Comparison of ENCODE assay signal across 8 mouse cellular contexts in genomic region chr17:43326726-43327700, GRCm38 (mm10). TPM values are rescaled to one million over a fixed set of nuclear protein-coding genes. Genes with fewer than 3 reads are reported as not detected.
DNase-seq lines count a peak whose midpoint lies in the region; ATAC-seq and TF ChIP-seq lines count a peak whose summit lies in the region.

No protein-coding gene starts in this region.

- H3K4me3 ChIP-seq in embryonic facial prominence, embryonic 12.5 days = peak overlapping the region; percentile 34
- H3K4me3 ChIP-seq in heart, embryonic 13.5 days = peak overlapping the region; percentile 48
- H3K4me3 ChIP-seq in kidney, embryonic 14.5 days (ENCODE audit: low read length) = peak overlapping the region; percentile 7; the same call in 1 of the 2 replicates
- peak overlapping the region; percentile 21 for H3K4me3 ChIP-seq in lung, adult 2 months (replicated peaks; ENCODE audit: extremely low read depth, low read depth, low read length)
- H3K4me3 ChIP-seq in neural tube, embryonic 14.5 days (ENCODE audit: low read depth, low read length) = peak overlapping the region; percentile 20; the same call in 1 of the 2 replicates

- peak overlapping the region; percentile 38; the same call in 1 of the 2 replicates for H3K9ac ChIP-seq in embryonic facial prominence, embryonic 12.5 days
- H3K9ac ChIP-seq in heart, embryonic 13.5 days = peak overlapping the region; percentile 76
- H3K9ac ChIP-seq in kidney, embryonic 14.5 days (ENCODE audit: low read depth, low read length) = peak overlapping the region; percentile 54
- H3K9ac ChIP-seq in neural tube, embryonic 14.5 days (replicated peaks; ENCODE audit: low read depth, low read length) = peak overlapping the region; percentile 54

- TF ChIP-seq CTCF in lung, adult 2 months (IDR thresholded peaks at IDR 0.05; ENCODE audit: insufficient read depth, low read length) = peak; percentile 52

- peak overlapping the region; percentile 57; the same call in 1 of the 2 replicates for H3K27ac ChIP-seq in embryonic facial prominence, embryonic 12.5 days
- peak overlapping the region; percentile 77 for H3K27ac ChIP-seq in heart, embryonic 13.5 days (replicated peaks)
- H3K27ac ChIP-seq in kidney, embryonic 14.5 days (ENCODE audit: low read depth, low read length) = peak overlapping the region; percentile 59; the same call in 1 of the 2 replicates
- peak overlapping the region; percentile 52; the same call in 1 of the 2 replicates for H3K27ac ChIP-seq in neural tube, embryonic 14.5 days (ENCODE audit: low read depth, low read length)

- WGBS in embryonic facial prominence, embryonic 12.5 days = 12% methylated on average over 29 of the region's 29 CpGs
- 15% methylated on average over 29 of the region's 29 CpGs for WGBS in heart, embryonic 13.5 days
- WGBS in kidney, embryonic 14.5 days = 19% methylated on average over 29 of the region's 29 CpGs
- 12% methylated on average over 29 of the region's 29 CpGs for WGBS in lung, adult 2 months
- WGBS in neural tube, embryonic 14.5 days = 11% methylated on average over 29 of the region's 29 CpGs

- no peaks in the 10 kb centered on the region for H3K36me3 ChIP-seq in embryonic facial prominence, embryonic 12.5 days
- no peaks in the 10 kb centered on the region for H3K36me3 ChIP-seq in heart, embryonic 13.5 days
- no peaks in the 10 kb centered on the region for H3K36me3 ChIP-seq in kidney, embryonic 14.5 days (ENCODE audit: control insufficient read depth, insufficient read depth, low read length)
- H3K36me3 ChIP-seq in neural tube, embryonic 14.5 days (ENCODE audit: control insufficient read depth, insufficient read depth, low read length) = no peaks in the 10 kb centered on the region

- H3K27me3 ChIP-seq in embryonic facial prominence, embryonic 12.5 days = no peaks in the 10 kb centered on the region
- no peaks in the 10 kb centered on the region for H3K27me3 ChIP-seq in heart, embryonic 13.5 days (replicated peaks)
- no peaks in the 10 kb centered on the region for H3K27me3 ChIP-seq in kidney, embryonic 14.5 days (ENCODE audit: control insufficient read depth, insufficient read depth, low read length)
- H3K27me3 ChIP-seq in neural tube, embryonic 14.5 days (ENCODE audit: control insufficient read depth, insufficient read depth, low read length) = no peaks in the 10 kb centered on the region

- H3K9me3 ChIP-seq in embryonic facial prominence, embryonic 12.5 days = 0 out of 2 replicates have a peak, but pooled peaks cover 4% of the 10 kb centered on the region
- H3K9me3 ChIP-seq in heart, embryonic 13.5 days = peaks cover 11% of the 10 kb centered on the region; the same call in 1 of the 2 replicates
- 0 out of 2 replicates have a peak, but pooled peaks cover 4% of the 10 kb centered on the region for H3K9me3 ChIP-seq in kidney, embryonic 14.5 days (ENCODE audit: control insufficient read depth, low read length)
- peaks cover 5% of the 10 kb centered on the region; the same call in 1 of the 2 replicates for H3K9me3 ChIP-seq in neural tube, embryonic 14.5 days (ENCODE audit: control insufficient read depth, low read length)

- peaks cover 8% of the 10 kb centered on the region; the same call in 1 of the 2 replicates for H3K4me1 ChIP-seq in embryonic facial prominence, embryonic 12.5 days
- peaks cover 38% of the 10 kb centered on the region for H3K4me1 ChIP-seq in heart, embryonic 13.5 days
- peaks cover 3% of the 10 kb centered on the region; the same call in 1 of the 2 replicates for H3K4me1 ChIP-seq in kidney, embryonic 14.5 days (ENCODE audit: control insufficient read depth, insufficient read depth, low read length)
- H3K4me1 ChIP-seq in lung, adult 2 months (ENCODE audit: control insufficient read depth, insufficient read depth, low read length) = peaks cover 14% of the 10 kb centered on the region
- no peaks in the 10 kb centered on the region; the same call in 1 of the 2 replicates for H3K4me1 ChIP-seq in neural tube, embryonic 14.5 days (ENCODE audit: control insufficient read depth, insufficient read depth, low read length)

- TF ChIP-seq POLR2A in lung, adult 2 months (IDR thresholded peaks at IDR 0.05; ENCODE audit: borderline replicate concordance, extremely low read depth, low read depth, low read length) = no peak

- ATAC-seq in embryonic facial prominence, embryonic 12.5 days (ENCODE audit: insufficient number of reproducible peaks, insufficient read depth, low FRiP score, low TSS enrichment) = 0 out of 2 replicates have a peak, but pooled peaks have one; percentile 77
- no peak for ATAC-seq in heart, embryonic 13.5 days (ENCODE audit: extremely low read depth, insufficient number of reproducible peaks, low FRiP score, low TSS enrichment)
- peak; percentile 92 for ATAC-seq in kidney, embryonic 14.5 days (ENCODE audit: low FRiP score, low TSS enrichment)
- peak; percentile 95 for ATAC-seq in neural tube, embryonic 14.5 days (ENCODE audit: low read depth)

- peak; percentile 35 to 50 for DNase-seq in B cell, adult 2 months
- peak; percentile 3 for DNase-seq in T-cell, adult 2 months (ENCODE audit: low spot score)
- peak; percentile 51 for DNase-seq in lung, adult 2 months
- no peak for DNase-seq in cerebellum, adult 18-20 months

- H3K4me2 ChIP-seq in embryonic facial prominence, embryonic 12.5 days (replicated peaks) = peak overlapping the region; percentile 63
- peak overlapping the region; percentile 73 for H3K4me2 ChIP-seq in heart, embryonic 13.5 days
- peak overlapping the region; percentile 58 for H3K4me2 ChIP-seq in kidney, embryonic 14.5 days (replicated peaks; ENCODE audit: low read depth, low read length)
- peak overlapping the region; percentile 62 for H3K4me2 ChIP-seq in neural tube, embryonic 14.5 days (ENCODE audit: low read depth, low read length)

RNA-seq across cellular contexts. Expression of gene Adgrf5, which starts 33.2 kb away (rescaled TPM):
- 9.6 and 10.8 TPM in 2 replicates for polyA plus RNA-seq in embryonic facial prominence, embryonic 12.5 days (2016; fragmentation: Nextera tagmentation; extraction: Ambion mirVana)
- 17.4 and 18.7 TPM in 2 replicates for polyA plus RNA-seq in heart, embryonic 13.5 days (2015; fragmentation: Nextera tagmentation; extraction: Ambion mirVana)
- 6.1 and 16.2 TPM in 2 replicates for polyA plus RNA-seq in kidney, embryonic 14.5 days (2014; fragmentation: Nextera tagmentation; extraction: Ambion mirVana)
- 242 and 327 TPM in 2 replicates for polyA plus RNA-seq in lung, adult 2 months (2012; rRNA removed)
- 4.1 and 8.9 TPM in 2 replicates for polyA plus RNA-seq in neural tube, embryonic 14.5 days (2014; fragmentation: Nextera tagmentation; extraction: Ambion mirVana)

RNA-seq across cellular contexts. Expression of gene Adgrf1, which starts 56.9 kb away (rescaled TPM):
- not detected in 2 replicates for polyA plus RNA-seq in embryonic facial prominence, embryonic 12.5 days (2016; fragmentation: Nextera tagmentation; extraction: Ambion mirVana)
- 0.13 TPM in 1 of 2 replicates, not detected in the other for polyA plus RNA-seq in heart, embryonic 13.5 days (2015; fragmentation: Nextera tagmentation; extraction: Ambion mirVana)
- polyA plus RNA-seq in kidney, embryonic 14.5 days (2014; fragmentation: Nextera tagmentation; extraction: Ambion mirVana) = 0.24 and 0.49 TPM in 2 replicates
- polyA plus RNA-seq in lung, adult 2 months (2012; rRNA removed) = not detected in 2 replicates
- polyA plus RNA-seq in neural tube, embryonic 14.5 days (2014; fragmentation: Nextera tagmentation; extraction: Ambion mirVana) = not detected in 2 replicates

Comparison
In these comparisons a context has a peak if more than half of its experiments do, and no peak if none do; other contexts are left out.
1. DNase-seq: peak in B cell, adult 2 months (2 of 2), T-cell, adult 2 months (single experiment) and lung, adult 2 months (single experiment); none in cerebellum, adult 18-20 months (0 of 2).
2. RNA of gene Adgrf5, which starts 33.2 kb away (polyA plus RNA-seq): 242 to 327 TPM in lung, adult 2 months; 17.4 to 18.7 TPM in heart, embryonic 13.5 days, 6.1 to 16.2 TPM in kidney, embryonic 14.5 days, 9.6 to 10.8 TPM in embryonic facial prominence, embryonic 12.5 days and 4.1 to 8.9 TPM in neural tube, embryonic 14.5 days; every median in the first group is over 10 times any median in the second.
3. Peak in every context shown above with its lines, with median percentiles within 50 percentile points of each other: H3K27ac ChIP-seq, H3K4me2 ChIP-seq, H3K4me3 ChIP-seq and H3K9ac ChIP-seq.